Mouse (Mus musculus): ENCODE data around the gene Anxa7. TPM values are rescaled to one million over a fixed set of nuclear protein-coding genes. Genes with fewer than 3 reads are reported as not detected.

Anxa7 gene
- polyA plus RNA-seq, 1 experiment from 2014 or later, result 38.1 TPM

GRCm38 (mm10) chr14:20428593-20428992 lies 51.3 kb downstream of the Anxa7 start:
- Histone ChIP-seq H3K27ac (ENCODE audit: low read depth, low read length) (no peak overlapping the region), H3K27me3 (ENCODE audit: control insufficient read depth, insufficient read depth, low read length) (no peaks in the 10 kb centered on the region), H3K4me3 (ENCODE audit: low read depth, low read length) (no peak overlapping the region), H3K36me3 (ENCODE audit: control insufficient read depth, insufficient read depth, low read length) (no peaks in the 10 kb centered on the region), H3K4me1 (ENCODE audit: control insufficient read depth, insufficient read depth, low read length) (no peaks in the 10 kb centered on the region), H3K9me3 (replicated peaks; ENCODE audit: control insufficient read depth, low read length) (no peaks in the 10 kb centered on the region), H3K4me2 (no peak overlapping the region), H3K9ac (ENCODE audit: low read depth, low read length) (no peak overlapping the region)
- no peak for ATAC-seq (replicated peaks; ENCODE audit: insufficient number of reproducible peaks, low FRiP score, low TSS enrichment)
- WGBS (ENCODE audit: insufficient replicate concordance), result 31% methylated on average over 1 of the region's 1 CpGs

- no peak overlapping the region for H3K9ac ChIP-seq (ENCODE audit: low read depth, low read length)
- H3K4me3 ChIP-seq (ENCODE audit: low read depth, low read length), result no peak overlapping the region
- no peaks in the 10 kb centered on the region for H3K36me3 ChIP-seq (ENCODE audit: control insufficient read depth, insufficient read depth, low read length)
- H3K27me3 ChIP-seq (ENCODE audit: control insufficient read depth, insufficient read depth, low read length), result no peaks in the 10 kb centered on the region
- H3K27ac ChIP-seq (ENCODE audit: low read depth, low read length), result no peak overlapping the region
- H3K4me1 ChIP-seq (ENCODE audit: control insufficient read depth, insufficient read depth, low read length), result no peaks in the 10 kb centered on the region
- 86% methylated on average over 6 of the region's 6 CpGs for WGBS (ENCODE audit: insufficient replicate concordance)
- no peaks in the 10 kb centered on the region for H3K9me3 ChIP-seq (replicated peaks; ENCODE audit: control insufficient read depth, low read length)
- no peak overlapping the region for H3K4me2 ChIP-seq
- no peak for ATAC-seq (replicated peaks; ENCODE audit: insufficient number of reproducible peaks, low FRiP score, low TSS enrichment)
These were observed 56.9 kb downstream of the Anxa7 start for GRCm38 (mm10) chr14:20423046-20423445.

DNA sequence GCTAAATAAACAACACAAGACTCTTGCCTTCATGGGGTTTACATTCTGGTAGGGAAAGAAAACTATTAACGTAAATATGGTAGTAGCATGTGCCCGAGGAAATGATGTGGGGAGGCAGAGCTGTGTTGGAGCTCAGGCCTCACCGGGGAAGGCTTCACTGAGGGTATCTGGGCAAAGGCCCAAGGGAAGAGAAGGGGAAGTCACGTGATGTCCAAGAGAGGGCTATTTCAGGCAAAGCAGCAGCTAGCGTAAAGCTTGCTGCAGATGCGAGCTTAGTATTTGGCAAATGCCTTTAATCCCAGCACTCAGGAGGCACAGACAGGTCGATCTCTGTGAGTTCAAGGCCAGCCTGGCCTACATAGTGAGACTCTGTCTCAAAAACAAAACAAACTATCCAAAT lies 57.7 kb downstream of the Anxa7 start:
- no peaks in the 10 kb centered on the region for H3K36me3 ChIP-seq (ENCODE audit: control insufficient read depth, insufficient read depth, low read length)
- WGBS (ENCODE audit: insufficient replicate concordance), result 59% methylated on average over 7 of the region's 7 CpGs
- H3K27me3 ChIP-seq (ENCODE audit: control insufficient read depth, insufficient read depth, low read length), result no peaks in the 10 kb centered on the region
- no peak for ATAC-seq (replicated peaks; ENCODE audit: insufficient number of reproducible peaks, low FRiP score, low TSS enrichment)
- H3K4me3 ChIP-seq (ENCODE audit: low read depth, low read length), result no peak overlapping the region
- no peak overlapping the region for H3K27ac ChIP-seq (ENCODE audit: low read depth, low read length)
- no peaks in the 10 kb centered on the region for H3K4me1 ChIP-seq (ENCODE audit: control insufficient read depth, insufficient read depth, low read length)
- H3K9ac ChIP-seq (ENCODE audit: low read depth, low read length), result no peak overlapping the region
- no peak overlapping the region for H3K4me2 ChIP-seq
- no peaks in the 10 kb centered on the region for H3K9me3 ChIP-seq (replicated peaks; ENCODE audit: control insufficient read depth, low read length)

Other genes starting within 250 kb of the Anxa7 start
- gene Kcnk16, start 210.9 kb downstream of the Anxa7 start, polyA plus RNA-seq (2014; fragmentation: Nextera tagmentation; extraction: Ambion mirVana), result not detected in 2 replicates
- 9.0 and 9.8 TPM in 2 replicates for gene Nudt13, start 185.4 kb downstream of the Anxa7 start, polyA plus RNA-seq (2014; fragmentation: Nextera tagmentation; extraction: Ambion mirVana)
- gene Ecd, start 132.0 kb downstream of the Anxa7 start, polyA plus RNA-seq (2014; fragmentation: Nextera tagmentation; extraction: Ambion mirVana), result 39.6 and 43.7 TPM in 2 replicates
- gene Fam149b, start 132.0 kb downstream of the Anxa7 start, polyA plus RNA-seq (2014; fragmentation: Nextera tagmentation; extraction: Ambion mirVana), result 27.5 and 33.2 TPM in 2 replicates
- gene Dnajc9, start 91.2 kb downstream of the Anxa7 start, polyA plus RNA-seq (2014; fragmentation: Nextera tagmentation; extraction: Ambion mirVana), result 76.4 and 104 TPM in 2 replicates
- gene Mrps16, start 86.5 kb downstream of the Anxa7 start, polyA plus RNA-seq (2014; fragmentation: Nextera tagmentation; extraction: Ambion mirVana), result 93.3 and 97.9 TPM in 2 replicates
- gene Cfap70, start 27.9 kb downstream of the Anxa7 start, polyA plus RNA-seq (2014; fragmentation: Nextera tagmentation; extraction: Ambion mirVana), result 0.21 TPM in 1 of 2 replicates, not detected in the other
- gene Mss51, start 16.8 kb upstream of the Anxa7 start, polyA plus RNA-seq (2014; fragmentation: Nextera tagmentation; extraction: Ambion mirVana), result 0.62 and 1.1 TPM in 2 replicates
- gene Ppp3cb, start 66.4 kb upstream of the Anxa7 start, polyA plus RNA-seq (2014; fragmentation: Nextera tagmentation; extraction: Ambion mirVana), result 43.1 and 46.8 TPM in 2 replicates
- gene Usp54, start 160.9 kb upstream of the Anxa7 start, polyA plus RNA-seq (2014; fragmentation: Nextera tagmentation; extraction: Ambion mirVana), result 5.4 and 7.2 TPM in 2 replicates
- 23.6 and 28.0 TPM in 2 replicates for gene Myoz1, start 176.4 kb upstream of the Anxa7 start, polyA plus RNA-seq (2014; fragmentation: Nextera tagmentation; extraction: Ambion mirVana)
- gene Synpo2l, start 188.2 kb upstream of the Anxa7 start, polyA plus RNA-seq (2014; fragmentation: Nextera tagmentation; extraction: Ambion mirVana), result 106 and 127 TPM in 2 replicates
- gene Sec24c, start 194.2 kb upstream of the Anxa7 start, polyA plus RNA-seq (2014; fragmentation: Nextera tagmentation; extraction: Ambion mirVana), result 78.1 and 84.6 TPM in 2 replicates
- 13.4 and 18.8 TPM in 2 replicates for gene Fut11, start 214.8 kb upstream of the Anxa7 start, polyA plus RNA-seq (2014; fragmentation: Nextera tagmentation; extraction: Ambion mirVana)
- gene Chchd1, start 222.9 kb upstream of the Anxa7 start, polyA plus RNA-seq (2014; fragmentation: Nextera tagmentation; extraction: Ambion mirVana), result 221 and 230 TPM in 2 replicates
- 23.4 and 24.1 TPM in 2 replicates for gene Zswim8, start 227.4 kb upstream of the Anxa7 start, polyA plus RNA-seq (2014; fragmentation: Nextera tagmentation; extraction: Ambion mirVana)